Mouse (Mus musculus) lung, postnatal 0 days (tissue): ENCODE results near the gene Chrna7.

Experiments
- CTCF ChIP-seq: IDR thresholded peaks from 2 replicates; pipeline ENCODE4 v1.5.1; 2016; ENCODE audit warnings: antibody characterized with exemption, mild to moderate bottlenecking
- EP300 ChIP-seq: IDR thresholded peaks from 2 replicates; pipeline ENCODE4 v1.6.1; 2016; ENCODE audit warnings: antibody characterized with exemption, mild to moderate bottlenecking, control low read depth

DNA sequence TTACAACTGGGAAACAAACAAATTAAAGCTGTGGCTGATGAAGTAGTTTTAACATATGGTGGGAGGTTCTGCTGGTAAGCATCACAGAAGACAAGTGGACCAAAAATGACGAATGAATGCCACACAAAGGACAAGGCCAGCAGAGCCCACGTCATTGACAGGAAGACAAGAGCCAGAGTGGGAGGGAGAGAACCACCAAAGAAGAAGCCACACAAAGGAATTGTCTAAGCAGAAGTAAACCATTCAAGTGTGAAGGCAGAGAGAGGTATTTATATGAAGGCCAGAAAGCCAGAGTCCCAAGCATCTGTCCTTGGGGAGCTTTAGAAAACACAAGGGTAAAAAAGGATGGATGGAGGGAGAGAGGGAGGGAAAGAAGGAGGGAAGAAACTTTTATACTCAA is 98.7 kb downstream of the Chrna7 start:
- no peak for TF ChIP-seq CTCF
- no peak for TF ChIP-seq EP300
